Mouse (Mus musculus): ENCODE results near the gene Il27ra.

DNA sequence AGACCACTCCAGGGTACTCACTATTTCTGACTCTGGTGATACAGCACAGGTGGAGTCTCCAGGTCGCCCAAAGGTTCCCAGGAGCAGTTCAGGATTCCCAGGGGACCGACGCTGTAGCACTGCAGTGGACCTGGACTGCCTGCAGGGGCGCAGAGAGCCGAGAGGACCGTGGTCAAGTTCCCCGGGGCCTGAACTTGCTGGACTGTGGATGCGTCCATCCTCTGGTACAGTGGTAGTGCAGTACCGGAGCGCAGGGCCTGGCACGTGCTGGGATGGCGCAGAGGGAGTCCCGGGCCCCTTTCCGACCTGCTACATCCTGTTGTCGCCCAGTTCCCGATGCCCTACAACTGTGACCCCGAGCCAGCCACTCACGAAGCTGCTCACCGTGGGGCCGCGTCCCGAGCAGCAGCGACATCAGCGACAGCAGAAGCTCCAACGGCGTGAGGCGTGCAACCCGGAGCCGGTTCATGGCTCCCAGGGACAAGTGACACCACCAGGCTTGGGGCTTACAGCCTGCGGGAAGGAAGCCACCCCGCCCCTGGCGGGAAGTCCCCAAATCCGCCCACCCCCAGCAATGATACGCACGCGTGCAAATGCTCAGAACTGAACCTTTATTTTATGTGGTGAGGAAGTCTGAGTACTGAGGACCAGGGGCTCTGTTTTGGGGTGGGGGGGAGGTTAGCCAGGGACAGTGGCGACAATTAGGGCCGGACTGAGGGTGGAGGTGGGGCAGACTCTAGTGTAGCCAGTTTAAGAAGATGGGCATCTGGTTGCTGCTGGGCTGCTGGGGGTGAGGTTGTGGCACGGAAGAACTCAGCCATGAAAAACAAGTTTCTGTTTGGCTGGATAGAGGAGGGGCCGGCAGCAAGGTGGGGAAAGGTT is at the start of gene Il27ra:
- no peak for TF ChIP-seq GATA1 (IDR thresholded peaks at IDR 0.05; ENCODE audit: borderline replicate concordance, low read length)
- no peak for TF ChIP-seq FLI1 (IDR thresholded peaks at IDR 0.05; ENCODE audit: low read length)

Measured in megakaryocyte, embryonic 14.5 days (primary cell).